Mouse (Mus musculus): ENCODE results near the gene Aasdh.

- TF ChIP-seq POLR2A (IDR thresholded peaks at IDR 0.05; ENCODE audit: borderline replicate concordance, insufficient read depth, low read length) (no peak), CTCF (IDR thresholded peaks at IDR 0.05; ENCODE audit: borderline replicate concordance, insufficient read depth, low read depth, low read length) (no peak)
Measured at GRCm38 (mm10) chr5:76910807-76911206, 5.5 kb upstream of the Aasdh start.
